Mouse (Mus musculus): ENCODE measurements around the gene Lep. TPM values are rescaled to one million over a fixed set of nuclear protein-coding genes. Genes with fewer than 3 reads are reported as not detected.

Lep gene
- polyA plus RNA-seq, 1 experiment: 3.0 TPM

DNA sequence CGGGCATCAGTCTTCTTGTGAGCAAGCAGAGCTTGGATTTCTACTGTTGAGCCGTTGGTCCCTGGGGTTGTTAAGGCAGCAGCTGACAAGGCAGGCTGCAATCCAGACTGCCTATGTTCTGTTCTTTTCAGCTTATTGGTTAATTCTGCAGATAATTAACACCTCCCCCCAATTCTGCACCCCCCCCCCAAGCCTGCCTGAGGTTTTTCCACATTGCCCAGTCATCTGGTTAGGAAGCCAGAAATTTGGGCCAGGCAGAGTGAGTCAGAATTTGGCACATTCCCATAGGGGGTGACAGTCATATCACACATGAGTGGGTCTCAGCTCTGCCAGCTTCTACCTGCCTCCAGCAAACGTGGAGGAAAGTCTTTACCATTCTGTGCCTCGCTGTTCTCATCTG, 23.3 kb upstream of the Lep start:
- DNase-seq: no peak
- H3K36me3 ChIP-seq (ENCODE audit: control insufficient read depth, insufficient read depth, low read length): no peaks in the 10 kb centered on the region
- H3K4me1 ChIP-seq (replicated peaks; ENCODE audit: control insufficient read depth, insufficient read depth, low read length): no peaks in the 10 kb centered on the region
- no peaks in the 10 kb centered on the region for H3K27me3 ChIP-seq (ENCODE audit: control insufficient read depth, insufficient read depth, low read length)
- WGBS: 66% methylated on average over 4 of the region's 4 CpGs
- H3K4me3 ChIP-seq (ENCODE audit: control insufficient read depth, insufficient read depth, low read length): no peak overlapping the region
- TF ChIP-seq CTCF (IDR thresholded peaks at IDR 0.05; ENCODE audit: borderline replicate concordance, control insufficient read depth, extremely low read depth, insufficient read depth, low read length, poor library complexity) (no peak), POLR2A (IDR thresholded peaks at IDR 0.05; ENCODE audit: control insufficient read depth, extremely low read depth, insufficient read depth, low read length, poor library complexity) (no peak)
- no peak overlapping the region for H3K27ac ChIP-seq (ENCODE audit: control insufficient read depth, insufficient read depth, low read length)

DNA sequence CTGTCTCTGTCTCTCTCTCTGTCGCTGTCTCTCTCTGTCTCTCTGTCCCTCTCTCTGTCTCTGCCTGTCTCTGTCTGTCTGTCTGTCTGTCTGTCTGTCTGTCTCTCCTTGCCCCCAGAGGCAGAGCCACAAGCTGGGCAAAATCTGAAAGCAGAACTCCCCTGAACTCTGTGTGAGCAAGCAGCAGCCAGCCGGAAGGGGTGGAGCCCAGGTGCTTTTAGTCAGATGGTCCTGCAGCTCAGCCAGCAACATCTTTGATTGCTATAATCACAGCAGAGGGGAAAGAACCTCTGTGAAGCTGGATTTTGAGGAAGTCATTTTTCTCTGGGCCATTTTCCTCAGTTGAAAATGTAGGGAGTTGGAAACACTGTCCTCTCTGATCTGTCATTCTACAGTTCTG, 19.8 kb upstream of the Lep start:
- H3K27ac ChIP-seq (ENCODE audit: control insufficient read depth, insufficient read depth, low read length): no peak overlapping the region
- no peak for DNase-seq
- H3K4me3 ChIP-seq (ENCODE audit: control insufficient read depth, insufficient read depth, low read length): no peak overlapping the region
- no peaks in the 10 kb centered on the region for H3K27me3 ChIP-seq (ENCODE audit: control insufficient read depth, insufficient read depth, low read length)
- no peaks in the 10 kb centered on the region for H3K36me3 ChIP-seq (ENCODE audit: control insufficient read depth, insufficient read depth, low read length)
- no peaks in the 10 kb centered on the region; the same call in 1 of the 2 replicates for H3K4me1 ChIP-seq (replicated peaks; ENCODE audit: control insufficient read depth, insufficient read depth, low read length)
- TF ChIP-seq CTCF (IDR thresholded peaks at IDR 0.05; ENCODE audit: borderline replicate concordance, control insufficient read depth, extremely low read depth, insufficient read depth, low read length, poor library complexity) (no peak), POLR2A (IDR thresholded peaks at IDR 0.05; ENCODE audit: control insufficient read depth, extremely low read depth, insufficient read depth, low read length, poor library complexity) (no peak)
- WGBS: 55% methylated on average over 2 of the region's 2 CpGs

DNA sequence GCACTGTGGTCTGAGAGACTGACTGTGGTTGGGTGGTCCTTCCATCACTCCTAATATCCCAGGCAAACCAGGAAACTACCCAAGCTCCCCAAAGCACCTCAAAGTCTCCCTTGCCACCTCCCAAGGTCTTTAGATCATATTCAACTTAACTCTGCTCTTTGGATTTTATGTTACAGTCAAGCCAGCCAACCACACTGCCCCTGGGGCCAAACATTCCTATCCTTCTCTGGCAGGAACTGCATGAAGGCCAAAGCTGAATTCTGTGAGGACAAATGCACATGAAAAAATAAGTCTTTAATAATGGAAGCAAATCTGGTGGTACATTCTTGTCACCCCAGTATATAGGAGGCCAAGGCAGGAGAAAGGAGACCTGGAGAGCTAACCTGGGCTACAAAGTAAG, 16.0 kb upstream of the Lep start:
- DNase-seq: no peak
- no peaks in the 10 kb centered on the region for H3K36me3 ChIP-seq (ENCODE audit: control insufficient read depth, insufficient read depth, low read length)
- no peak for TF ChIP-seq CTCF (IDR thresholded peaks at IDR 0.05; ENCODE audit: borderline replicate concordance, control insufficient read depth, extremely low read depth, insufficient read depth, low read length, poor library complexity)
- no peak for TF ChIP-seq POLR2A (IDR thresholded peaks at IDR 0.05; ENCODE audit: control insufficient read depth, extremely low read depth, insufficient read depth, low read length, poor library complexity)
- no peaks in the 10 kb centered on the region for H3K27me3 ChIP-seq (ENCODE audit: control insufficient read depth, insufficient read depth, low read length)
- H3K27ac ChIP-seq (ENCODE audit: control insufficient read depth, insufficient read depth, low read length): no peak overlapping the region
- no peak overlapping the region for H3K4me3 ChIP-seq (ENCODE audit: control insufficient read depth, insufficient read depth, low read length)
- no peaks in the 10 kb centered on the region; the same call in 1 of the 2 replicates for H3K4me1 ChIP-seq (replicated peaks; ENCODE audit: control insufficient read depth, insufficient read depth, low read length)

DNA sequence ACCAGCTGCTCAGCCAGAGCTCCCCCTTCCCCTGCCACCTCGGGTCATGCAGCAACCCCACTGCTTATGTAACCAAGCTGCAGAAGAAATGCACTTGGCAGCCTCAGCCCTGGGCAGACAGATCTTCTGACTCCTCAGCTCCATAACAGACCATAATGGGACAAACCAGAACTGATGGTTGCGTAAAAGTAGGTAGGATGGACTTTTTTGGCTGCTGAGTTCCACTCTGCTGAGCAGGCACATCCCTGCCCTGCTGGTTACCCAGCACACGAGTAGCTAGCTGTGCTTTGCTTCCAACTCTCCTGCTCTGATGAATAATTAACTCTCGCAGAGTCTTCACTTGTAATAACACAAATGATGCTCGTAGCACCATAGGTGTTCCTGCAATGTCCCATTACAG, 10.1 kb upstream of the Lep start:
- no peak for TF ChIP-seq POLR2A (IDR thresholded peaks at IDR 0.05; ENCODE audit: control insufficient read depth, extremely low read depth, insufficient read depth, low read length, poor library complexity)
- TF ChIP-seq CTCF (IDR thresholded peaks at IDR 0.05; ENCODE audit: borderline replicate concordance, control insufficient read depth, extremely low read depth, insufficient read depth, low read length, poor library complexity): no peak
- no peak overlapping the region for H3K27ac ChIP-seq (ENCODE audit: control insufficient read depth, insufficient read depth, low read length)
- DNase-seq: no peak
- no peaks in the 10 kb centered on the region for H3K36me3 ChIP-seq (ENCODE audit: control insufficient read depth, insufficient read depth, low read length)
- no peak overlapping the region for H3K4me3 ChIP-seq (ENCODE audit: control insufficient read depth, insufficient read depth, low read length)
- H3K4me1 ChIP-seq (replicated peaks; ENCODE audit: control insufficient read depth, insufficient read depth, low read length): no peaks in the 10 kb centered on the region
- H3K27me3 ChIP-seq (ENCODE audit: control insufficient read depth, insufficient read depth, low read length): no peaks in the 10 kb centered on the region
- WGBS: 70% methylated on average over 5 of the region's 5 CpGs

DNA sequence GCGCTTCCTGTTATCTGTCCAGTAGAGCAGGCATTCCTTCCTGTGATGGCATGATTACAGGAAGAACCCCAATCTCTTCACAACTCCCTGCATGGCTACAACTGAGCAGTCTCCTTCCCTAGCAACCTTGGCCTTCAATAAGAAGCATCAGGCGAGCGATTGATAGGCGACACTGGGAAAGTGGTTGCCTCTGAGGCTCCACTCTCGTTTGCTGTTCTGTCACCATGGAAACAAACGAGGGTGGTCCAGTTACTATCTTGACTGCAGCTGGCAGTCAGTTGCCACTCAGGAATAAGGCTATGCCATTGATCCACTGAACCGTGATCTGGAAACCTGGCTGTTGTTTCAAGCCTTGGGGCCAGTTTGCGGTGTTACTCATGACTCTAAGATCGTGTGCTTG, 7.8 kb upstream of the Lep start:
- no peaks in the 10 kb centered on the region for H3K4me1 ChIP-seq (replicated peaks; ENCODE audit: control insufficient read depth, insufficient read depth, low read length)
- TF ChIP-seq CTCF (IDR thresholded peaks at IDR 0.05; ENCODE audit: borderline replicate concordance, control insufficient read depth, extremely low read depth, insufficient read depth, low read length, poor library complexity) (no peak), POLR2A (IDR thresholded peaks at IDR 0.05; ENCODE audit: control insufficient read depth, extremely low read depth, insufficient read depth, low read length, poor library complexity) (no peak)
- 84% methylated on average over 9 of the region's 9 CpGs for WGBS
- no peak for DNase-seq
- no peaks in the 10 kb centered on the region for H3K36me3 ChIP-seq (ENCODE audit: control insufficient read depth, insufficient read depth, low read length)
- no peak overlapping the region for H3K27ac ChIP-seq (ENCODE audit: control insufficient read depth, insufficient read depth, low read length)
- no peaks in the 10 kb centered on the region for H3K27me3 ChIP-seq (ENCODE audit: control insufficient read depth, insufficient read depth, low read length)
- H3K4me3 ChIP-seq (ENCODE audit: control insufficient read depth, insufficient read depth, low read length): no peak overlapping the region

DNA sequence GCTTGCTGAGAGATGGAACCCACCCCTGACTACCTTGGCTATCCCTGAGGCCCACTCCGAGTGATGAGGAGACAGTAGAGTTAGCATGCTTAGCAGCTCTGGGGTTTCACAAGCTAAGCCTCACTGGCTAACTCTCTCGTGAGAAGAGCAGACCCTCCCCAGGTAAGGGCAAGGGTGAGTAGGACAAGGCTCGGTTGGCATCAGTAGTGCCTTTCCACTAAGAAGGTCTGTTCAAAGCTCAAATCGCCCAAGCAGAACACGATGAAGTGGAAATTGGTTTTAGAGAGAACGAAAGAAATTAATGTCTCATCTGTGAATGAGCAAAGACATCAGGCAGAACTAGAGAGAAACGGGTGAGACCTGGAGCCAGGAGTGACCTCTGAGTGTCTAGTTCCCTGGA, 6.8 kb upstream of the Lep start:
- Histone ChIP-seq H3K4me3 (ENCODE audit: control insufficient read depth, insufficient read depth, low read length) (no peak overlapping the region), H3K36me3 (ENCODE audit: control insufficient read depth, insufficient read depth, low read length) (no peaks in the 10 kb centered on the region), H3K27me3 (ENCODE audit: control insufficient read depth, insufficient read depth, low read length) (no peaks in the 10 kb centered on the region), H3K4me1 (replicated peaks; ENCODE audit: control insufficient read depth, insufficient read depth, low read length) (no peaks in the 10 kb centered on the region), H3K27ac (ENCODE audit: control insufficient read depth, insufficient read depth, low read length) (no peak overlapping the region)
- DNase-seq: no peak
- WGBS: 95% methylated on average over 7 of the region's 7 CpGs
- TF ChIP-seq CTCF (IDR thresholded peaks at IDR 0.05; ENCODE audit: borderline replicate concordance, control insufficient read depth, extremely low read depth, insufficient read depth, low read length, poor library complexity) (no peak), POLR2A (IDR thresholded peaks at IDR 0.05; ENCODE audit: control insufficient read depth, extremely low read depth, insufficient read depth, low read length, poor library complexity) (no peak)

DNA sequence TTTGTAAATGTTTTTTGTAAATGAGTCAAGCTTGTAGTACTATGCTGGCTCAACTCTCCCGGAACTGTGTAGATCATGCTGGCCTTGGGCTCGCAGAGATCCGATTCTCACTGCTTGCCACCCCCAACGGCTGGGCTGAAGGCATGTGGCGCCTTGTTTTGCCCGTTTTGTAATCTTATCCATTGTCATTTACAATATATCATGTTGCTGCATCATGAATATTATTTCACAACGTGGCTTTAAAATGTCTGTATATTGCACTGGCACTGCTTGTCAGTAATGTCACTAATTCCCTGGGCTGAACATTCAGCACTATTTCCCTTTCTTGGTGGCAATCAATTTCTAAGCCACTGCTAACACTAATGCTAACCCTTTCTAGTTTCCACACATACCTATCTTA, 3.6 kb upstream of the Lep start:
- no peaks in the 10 kb centered on the region for H3K36me3 ChIP-seq (ENCODE audit: control insufficient read depth, insufficient read depth, low read length)
- 87% methylated on average over 7 of the region's 7 CpGs for WGBS
- no peaks in the 10 kb centered on the region for H3K4me1 ChIP-seq (replicated peaks; ENCODE audit: control insufficient read depth, insufficient read depth, low read length)
- TF ChIP-seq CTCF (IDR thresholded peaks at IDR 0.05; ENCODE audit: borderline replicate concordance, control insufficient read depth, extremely low read depth, insufficient read depth, low read length, poor library complexity): no peak
- TF ChIP-seq POLR2A (IDR thresholded peaks at IDR 0.05; ENCODE audit: control insufficient read depth, extremely low read depth, insufficient read depth, low read length, poor library complexity): no peak
- no peak overlapping the region for H3K27ac ChIP-seq (ENCODE audit: control insufficient read depth, insufficient read depth, low read length)
- no peaks in the 10 kb centered on the region for H3K27me3 ChIP-seq (ENCODE audit: control insufficient read depth, insufficient read depth, low read length)
- no peak for DNase-seq
- no peak overlapping the region for H3K4me3 ChIP-seq (ENCODE audit: control insufficient read depth, insufficient read depth, low read length)
